Mouse (Mus musculus): ENCODE data around the gene Cbfa2t2.
A peak's percentile ranks its signal among the peaks of the same experiment; 100 is the strongest.

The Cbfa2t2 gene

GRCm38 (mm10) chr2:154425522-154425921, 10.8 kb upstream of the Cbfa2t2 start:
- DNase-seq (ENCODE audit: low spot score) = no peak

DNA sequence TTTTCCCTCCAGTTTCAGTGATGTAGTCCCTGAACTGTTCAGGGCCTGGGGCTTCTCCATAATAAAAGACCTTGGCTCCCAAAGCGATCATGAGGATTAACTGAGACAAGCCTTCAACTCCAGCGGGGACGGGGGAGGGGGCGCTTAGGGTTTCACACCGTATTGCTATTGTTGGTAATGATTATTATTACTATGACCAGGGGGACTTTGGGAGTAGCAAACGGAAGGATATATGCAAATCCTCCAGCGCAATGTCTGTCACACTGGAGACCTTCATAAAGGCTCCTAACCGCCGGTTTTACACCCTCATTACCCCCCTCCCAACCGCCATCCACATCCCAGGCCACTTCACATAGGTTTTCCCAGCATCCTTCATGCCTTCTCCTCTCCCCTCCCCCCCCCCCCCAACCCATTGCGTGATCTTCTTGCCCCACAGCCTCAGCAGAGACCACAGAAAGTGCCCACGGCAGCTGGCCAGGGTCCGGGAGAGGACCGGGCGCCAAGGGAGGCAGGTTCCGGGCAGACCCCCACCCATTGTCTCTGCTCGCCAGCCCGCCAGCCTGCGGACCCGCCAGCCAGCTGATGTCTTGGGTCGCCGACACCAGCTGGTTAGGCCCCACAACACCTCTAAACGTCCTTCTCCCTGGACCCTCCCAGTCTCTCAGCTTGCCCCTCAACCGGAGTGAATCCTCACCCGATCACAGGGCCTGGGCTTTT, 9.9 kb upstream of the Cbfa2t2 start:
- DNase-seq (ENCODE audit: low spot score) = no peak

DNA sequence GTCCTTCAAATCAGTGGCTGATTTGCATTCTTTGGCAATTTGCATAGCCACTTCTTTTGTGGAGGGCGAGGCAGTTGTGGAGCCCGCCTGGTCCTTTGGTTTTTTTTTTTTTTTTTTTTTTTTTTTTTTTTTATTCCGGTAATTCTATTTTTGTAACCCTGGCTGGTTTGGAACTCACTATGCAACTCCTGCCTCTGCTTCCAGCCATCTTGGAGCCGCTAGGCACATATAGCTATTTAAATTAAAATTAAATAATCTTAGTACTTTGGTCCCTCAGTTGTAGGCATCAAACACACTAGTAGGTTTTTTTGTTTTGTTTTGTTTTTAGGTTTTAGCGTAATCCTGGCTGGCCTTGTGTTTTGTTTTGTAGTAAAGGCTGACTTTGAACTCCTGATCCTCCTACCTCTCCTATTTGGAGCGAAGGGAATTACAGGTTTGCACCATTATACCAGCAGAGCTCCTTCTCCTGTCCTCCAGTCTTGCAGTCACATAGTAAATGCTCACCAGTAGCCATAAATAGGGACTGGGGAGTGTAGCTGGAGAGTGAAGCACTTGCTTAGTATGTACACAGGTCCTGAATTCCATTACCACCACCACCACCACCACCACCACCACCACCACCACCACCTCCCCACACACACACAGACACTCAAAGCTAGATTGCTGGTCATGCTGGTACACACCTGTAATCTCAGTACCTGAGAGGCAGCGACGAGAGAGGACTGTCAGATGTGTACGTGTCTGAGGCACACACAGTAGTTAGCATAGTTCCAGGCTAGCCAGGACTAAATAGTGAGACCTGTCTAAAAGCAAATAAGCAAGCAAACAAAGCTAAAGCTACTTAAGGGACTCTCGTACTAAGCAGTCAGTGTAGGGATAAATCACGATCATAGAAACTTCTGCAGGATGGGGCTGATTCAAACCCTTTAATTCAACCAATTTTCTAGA, 9.1 kb upstream of the Cbfa2t2 start:
- DNase-seq (ENCODE audit: low spot score) = no peak

- no peak for DNase-seq (ENCODE audit: low spot score)
These were observed 8.4 kb upstream of the Cbfa2t2 start for GRCm38 (mm10) chr2:154427853-154428360.

GRCm38 (mm10) chr2:154430566-154430965, 5.7 kb upstream of the Cbfa2t2 start:
- no peak for DNase-seq (ENCODE audit: low spot score)

- no peak for DNase-seq (ENCODE audit: low spot score)
These were observed 3.6 kb upstream of the Cbfa2t2 start for GRCm38 (mm10) chr2:154432696-154433095.

- no peak for DNase-seq (ENCODE audit: low spot score)
These were observed 2.9 kb upstream of the Cbfa2t2 start for GRCm38 (mm10) chr2:154433391-154433790.

GRCm38 (mm10) chr2:154434690-154435089, 1.6 kb upstream of the Cbfa2t2 start:
- no peak for DNase-seq (ENCODE audit: low spot score)

- peak; percentile 97 for DNase-seq (ENCODE audit: low spot score)
These were observed 214 bp upstream of the Cbfa2t2 start for GRCm38 (mm10) chr2:154436076-154436457.

DNA sequence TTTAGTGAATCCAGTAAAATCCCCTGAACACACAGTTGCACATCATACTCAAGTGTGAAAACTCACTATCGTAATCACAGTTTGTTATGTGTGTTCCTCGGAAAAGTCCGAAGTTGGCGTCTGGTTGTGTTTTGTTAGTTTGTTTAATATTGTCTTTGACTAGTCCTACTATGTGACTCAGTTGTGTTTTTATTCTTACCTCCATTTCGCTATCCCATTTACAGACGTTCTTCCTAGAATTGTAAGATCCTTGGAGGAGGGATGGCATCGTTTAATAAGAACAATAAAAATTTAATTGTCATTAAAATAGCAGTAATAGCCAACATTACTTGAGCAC, 878 bp downstream of the Cbfa2t2 start:
- DNase-seq (ENCODE audit: low spot score) = no peak

- DNase-seq (ENCODE audit: low spot score) = no peak
These were observed 4.2 kb downstream of the Cbfa2t2 start for GRCm38 (mm10) chr2:154440453-154440852.

DNA sequence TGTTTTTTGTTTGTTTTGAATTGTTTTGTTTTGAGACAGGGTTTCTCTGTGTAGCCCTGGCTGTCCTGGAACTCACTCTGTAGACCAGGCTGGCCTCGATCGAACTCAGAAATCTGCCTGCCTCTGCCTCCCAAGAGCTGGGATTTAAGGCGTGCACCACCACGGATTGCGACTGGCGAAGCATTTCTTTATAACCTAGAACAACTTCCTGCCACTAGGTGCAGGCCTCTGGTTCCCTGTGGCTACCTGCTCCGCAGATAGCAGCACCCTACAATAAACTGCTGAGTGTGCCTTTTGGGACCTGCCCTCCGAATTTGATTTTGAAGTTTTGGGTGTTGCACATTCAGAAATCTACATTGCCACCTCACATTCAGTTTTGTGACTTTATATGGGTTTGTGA, 11.5 kb downstream of the Cbfa2t2 start:
- DNase-seq (ENCODE audit: low spot score) = no peak

DNA sequence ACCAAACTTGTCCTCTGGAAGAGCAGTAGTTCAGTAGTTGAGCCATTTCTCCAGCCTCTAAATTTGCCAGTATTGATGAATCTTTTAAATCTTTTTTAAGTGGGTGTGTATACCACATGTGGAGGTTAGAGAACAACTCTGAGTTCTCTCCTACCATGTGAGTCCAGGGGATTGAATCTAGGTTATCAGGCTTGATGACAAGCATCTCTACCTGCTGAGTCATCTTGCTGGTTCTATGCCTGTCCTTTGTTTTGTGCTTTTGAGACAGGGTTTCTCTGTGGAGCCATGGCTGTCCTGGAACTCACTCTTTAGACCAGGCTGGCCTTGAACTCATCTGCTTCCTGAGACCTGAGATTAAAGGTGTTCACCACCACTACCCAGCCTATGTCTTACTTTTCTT, 12.4 kb downstream of the Cbfa2t2 start:
- no peak for DNase-seq (ENCODE audit: low spot score)

DNA sequence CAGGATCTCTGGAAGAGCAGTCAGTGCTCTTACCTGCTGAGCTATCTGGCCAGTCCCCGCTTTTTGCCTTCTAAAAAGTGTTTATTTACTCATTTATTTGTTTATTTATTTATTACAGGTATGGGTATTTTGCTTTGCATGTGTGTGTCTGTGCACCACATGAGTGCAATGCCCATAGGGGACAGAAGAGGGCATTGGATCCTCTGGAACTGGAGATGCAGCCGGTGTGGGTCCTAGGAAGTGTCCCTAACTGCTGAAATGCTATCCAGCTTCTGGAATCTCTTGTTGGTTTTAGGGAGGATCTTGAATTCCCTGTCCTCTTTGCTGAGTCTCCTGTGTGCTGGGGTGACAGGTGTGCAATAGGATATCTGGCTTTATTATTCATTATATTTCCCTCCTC, 16.7 kb downstream of the Cbfa2t2 start:
- DNase-seq (ENCODE audit: low spot score) = no peak

- peak; percentile 48 for DNase-seq (ENCODE audit: low spot score)
These were observed 17.8 kb downstream of the Cbfa2t2 start for GRCm38 (mm10) chr2:154454099-154454498.

- no peak for DNase-seq (ENCODE audit: low spot score)
These were observed 18.3 kb downstream of the Cbfa2t2 start for GRCm38 (mm10) chr2:154454605-154455004.

DNA sequence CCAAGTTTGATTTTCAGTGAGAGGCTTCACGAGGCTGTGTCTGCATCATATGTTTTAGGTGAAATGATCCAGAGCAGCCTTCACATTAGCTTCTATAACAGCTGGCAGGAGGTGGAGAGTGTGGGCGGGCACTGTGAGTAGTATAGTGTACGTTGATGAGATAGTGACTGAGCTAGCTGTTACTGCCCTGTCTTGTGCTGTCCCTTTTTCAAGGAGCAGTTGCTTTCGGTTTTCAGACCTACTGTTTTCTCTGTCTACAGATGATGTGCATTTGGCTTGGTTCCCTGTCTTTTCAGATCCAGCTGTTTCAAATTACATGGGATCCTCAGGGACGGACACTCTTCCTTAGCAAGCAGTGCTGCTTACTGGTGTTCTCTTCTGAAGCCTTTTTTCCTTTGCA, 19.5 kb downstream of the Cbfa2t2 start:
- peak; percentile 57 for DNase-seq (ENCODE audit: low spot score)

GRCm38 (mm10) chr2:154456621-154457020, 20.3 kb downstream of the Cbfa2t2 start:
- no peak for DNase-seq (ENCODE audit: low spot score)

DNA sequence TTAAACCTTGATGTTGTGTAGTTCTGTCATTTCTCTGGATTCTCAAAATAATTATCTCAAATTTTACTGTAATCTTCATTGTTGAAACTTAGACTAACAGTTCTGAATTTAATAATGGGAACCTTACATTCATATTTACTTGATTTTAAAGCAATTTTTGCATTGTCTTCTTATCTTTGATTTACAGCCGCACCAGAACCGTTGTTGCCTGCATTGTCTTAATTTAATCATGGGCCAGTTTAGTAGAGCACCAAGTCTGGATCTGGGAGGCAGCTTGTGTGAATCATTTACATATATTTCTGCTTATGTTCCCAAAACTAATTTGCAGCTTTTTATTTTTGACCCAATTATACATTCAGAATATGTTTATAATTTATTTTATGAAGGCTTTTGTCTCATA, 23.0 kb downstream of the Cbfa2t2 start:
- DNase-seq (ENCODE audit: low spot score) = no peak

DNA sequence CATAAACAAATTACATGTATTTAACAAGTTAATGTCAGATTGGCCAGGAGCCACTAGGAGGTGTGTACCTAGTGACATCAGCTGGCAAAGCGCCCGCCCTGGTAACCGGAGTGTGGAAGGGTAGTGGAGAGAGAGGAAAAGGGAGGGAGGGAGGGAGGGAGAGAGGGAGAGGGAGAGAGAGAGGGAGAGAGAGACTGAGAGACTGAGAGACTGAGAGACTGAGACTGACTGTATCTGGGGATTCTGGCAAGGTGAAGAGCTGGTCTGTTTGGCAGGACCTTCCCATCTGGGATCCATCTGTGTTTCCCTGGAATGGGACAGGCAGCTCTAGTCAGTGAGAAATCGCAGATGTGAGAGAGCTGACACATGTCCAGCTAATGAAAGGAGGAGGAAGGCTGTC, 23.6 kb downstream of the Cbfa2t2 start:
- no peak for DNase-seq (ENCODE audit: low spot score)

DNA sequence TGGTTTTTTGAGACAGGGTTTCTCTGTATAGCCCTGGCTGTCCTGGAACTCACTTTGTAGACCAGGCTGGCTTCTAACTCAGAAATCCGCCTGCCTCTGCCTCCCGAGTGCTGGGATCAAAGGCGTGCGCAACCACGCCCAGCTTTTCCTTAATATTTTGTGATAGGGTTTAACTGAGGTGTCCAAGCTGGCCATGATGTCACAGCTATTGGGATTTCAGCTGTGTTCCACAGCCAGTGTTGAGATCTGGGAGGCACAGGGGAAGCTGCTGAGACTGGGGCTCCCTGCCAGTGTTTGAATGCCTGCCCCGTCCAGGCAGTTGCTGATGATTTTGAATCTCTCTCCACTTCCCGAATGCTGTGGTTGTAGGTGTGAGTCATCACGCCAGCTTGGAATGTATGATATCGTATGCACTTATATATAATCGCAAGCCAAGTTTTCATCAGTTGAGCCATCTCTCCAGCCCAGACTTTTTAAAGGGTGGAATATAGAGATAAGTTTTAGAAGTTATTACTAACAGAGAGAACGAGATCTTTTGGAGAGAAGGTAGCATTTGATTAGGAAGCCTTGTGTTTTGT, 27.4 kb downstream of the Cbfa2t2 start:
- peak; percentile 63 for DNase-seq (ENCODE audit: low spot score)

DNA sequence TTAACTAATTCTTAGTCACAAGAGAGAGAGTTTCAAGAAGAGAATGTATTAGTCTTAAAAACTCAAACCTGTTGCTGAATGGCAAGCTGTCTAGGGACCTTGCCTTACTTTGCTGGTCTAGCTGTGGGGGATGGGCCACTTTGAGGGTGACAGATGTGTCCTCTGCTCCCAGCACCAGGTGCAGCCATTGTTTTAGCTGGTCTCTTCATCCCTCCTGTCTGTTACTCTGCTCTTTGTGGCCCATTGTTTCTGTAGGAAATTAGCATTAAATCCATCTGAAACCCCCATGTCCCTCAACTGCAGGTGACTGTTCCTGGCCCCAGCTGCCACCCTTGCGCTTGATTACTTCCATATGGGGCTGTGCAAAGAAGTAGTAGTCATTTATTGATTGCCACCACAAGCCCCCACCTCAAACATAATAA, 29.6 kb downstream of the Cbfa2t2 start:
- no peak for DNase-seq (ENCODE audit: low spot score)

- DNase-seq (ENCODE audit: low spot score) = no peak
These were observed 30.9 kb downstream of the Cbfa2t2 start for GRCm38 (mm10) chr2:154467139-154467538.
